Mouse (Mus musculus) regulatory T cell (primary cell): ENCODE measurements at regions not wholly inside any gene's neighbourhood (a gene's known extent, or its start where the extent isn't known, plus 50 kb on each side); places are given as distances from the start of the nearest gene placed in this dataset.

ENCODE experiments used
- in situ Hi-C: fragments of 300-600 bp; cut with MboI, MseI; formaldehyde crosslinking; loops from one replicate; pipeline ENCODE4 v1.15.1; 2025; ENCODE audit warnings: high pct_unique_total_duplicates

GRCm38 (mm10) chr3:147041201-147041600 lies 189.0 kb downstream of the Ttll7 start:
- in situ Hi-C loops = no loop called here

DNA sequence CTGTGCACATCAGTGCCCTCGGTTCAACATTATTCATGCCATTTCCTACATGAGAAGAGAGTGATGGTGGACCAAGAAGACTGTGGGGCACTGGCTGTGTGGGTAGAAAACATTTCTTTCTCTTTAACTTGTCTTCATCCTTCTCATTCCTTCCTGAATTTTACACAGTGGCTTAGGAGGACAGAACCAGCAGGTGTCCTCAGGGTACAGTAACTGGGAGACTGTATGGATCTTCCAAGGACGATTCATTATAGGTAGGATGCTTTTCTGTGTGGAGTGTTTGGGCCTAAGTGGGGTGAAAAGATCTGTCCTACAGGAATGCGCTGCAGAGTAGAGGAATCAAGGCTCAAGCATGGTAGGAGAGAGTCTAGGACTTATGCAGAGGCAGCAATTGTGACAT lies 190.7 kb downstream of the Ttll7 start:
- in situ Hi-C loops = no loop called here

DNA sequence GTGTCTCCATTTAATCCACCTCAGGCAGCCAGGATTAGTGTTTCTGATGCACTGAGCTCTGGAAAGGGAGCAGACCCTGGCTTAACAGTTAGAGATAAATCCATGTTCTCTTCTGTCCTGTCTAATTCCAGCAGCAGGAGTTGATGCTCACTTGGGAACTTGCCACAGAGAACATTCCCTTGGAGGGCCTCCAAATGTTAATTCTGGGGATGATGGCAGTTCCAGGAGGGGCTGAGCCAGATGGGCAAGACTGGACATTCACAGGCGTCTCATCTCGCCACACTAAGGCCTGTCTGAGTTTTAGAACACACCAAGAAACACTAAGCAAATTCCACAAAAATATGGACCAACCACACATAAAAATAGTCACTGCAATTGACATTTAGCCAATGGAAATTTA lies 194.5 kb downstream of the Ttll7 start:
- in situ Hi-C loops = no loop called here

GRCm38 (mm10) chr3:147054157-147054838 lies 202.1 kb downstream of the Ttll7 start:
- in situ Hi-C loops = no loop called here

DNA sequence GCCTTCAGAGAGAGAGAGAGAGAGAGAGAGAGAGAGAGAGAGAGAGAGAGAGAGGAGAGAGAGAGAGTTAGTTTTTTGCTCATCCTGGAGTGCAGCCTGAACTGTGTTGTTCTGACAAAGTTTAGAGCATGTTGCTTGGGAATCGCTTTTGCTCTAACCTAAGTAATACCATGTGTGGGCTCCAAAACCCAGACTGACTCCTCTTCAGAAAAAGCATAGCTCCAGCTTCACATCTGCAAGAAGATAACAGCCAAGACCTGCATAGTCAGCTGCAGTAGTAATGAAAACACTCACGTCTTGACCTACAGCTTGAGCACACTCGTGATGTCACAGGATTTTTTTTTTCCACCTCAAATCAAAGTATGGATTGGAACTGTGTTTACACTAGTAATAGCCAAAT lies 205.7 kb downstream of the Ttll7 start:
- in situ Hi-C loops = no loop called here

- in situ Hi-C loops = no loop called here
Measured at GRCm38 (mm10) chr3:147060659-147061058, 208.5 kb downstream of the Ttll7 start.

DNA sequence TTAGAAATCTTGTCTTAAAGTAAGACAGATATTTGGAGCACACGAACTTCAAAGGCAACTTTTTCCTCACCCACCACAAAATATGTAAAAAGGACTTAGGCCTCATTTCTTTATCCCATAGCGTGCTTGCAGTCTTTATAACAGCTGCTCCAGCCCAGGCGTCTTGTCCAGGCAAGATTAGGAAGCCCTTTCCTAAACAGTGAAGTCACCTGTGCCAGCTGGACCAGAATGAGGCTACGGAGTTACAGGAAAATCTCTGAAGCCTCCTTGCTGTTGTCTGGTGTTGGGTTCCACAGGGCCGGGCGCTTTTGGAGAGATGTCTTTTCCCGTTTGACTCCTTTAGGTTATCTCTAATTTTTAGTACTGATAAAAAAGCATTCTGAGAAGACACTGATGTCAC lies 210.3 kb downstream of the Ttll7 start:
- in situ Hi-C loops = no loop called here

- in situ Hi-C loops = no loop called here
Measured at GRCm38 (mm10) chr3:147063578-147064442, 211.6 kb downstream of the Ttll7 start.

DNA sequence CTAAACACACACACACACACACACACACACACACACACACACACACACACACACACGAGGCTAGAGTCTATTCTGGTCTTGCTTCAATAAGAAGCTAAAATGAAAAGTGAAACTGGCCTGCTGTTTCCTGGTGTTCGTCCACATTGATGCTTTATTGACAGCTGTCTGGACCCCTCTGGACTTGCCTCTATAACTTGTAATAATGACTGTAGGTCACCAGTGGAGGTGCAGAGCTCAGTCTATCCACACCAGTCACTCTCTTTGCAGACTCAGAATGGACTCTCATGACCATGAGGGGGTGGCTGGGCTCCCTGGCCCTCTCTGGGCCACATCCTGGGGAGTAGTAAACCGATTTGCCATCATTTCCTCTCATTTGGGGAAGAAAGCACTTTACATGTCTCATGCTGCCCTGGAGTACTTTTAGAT lies 212.3 kb downstream of the Ttll7 start:
- in situ Hi-C loops = no loop called here

DNA sequence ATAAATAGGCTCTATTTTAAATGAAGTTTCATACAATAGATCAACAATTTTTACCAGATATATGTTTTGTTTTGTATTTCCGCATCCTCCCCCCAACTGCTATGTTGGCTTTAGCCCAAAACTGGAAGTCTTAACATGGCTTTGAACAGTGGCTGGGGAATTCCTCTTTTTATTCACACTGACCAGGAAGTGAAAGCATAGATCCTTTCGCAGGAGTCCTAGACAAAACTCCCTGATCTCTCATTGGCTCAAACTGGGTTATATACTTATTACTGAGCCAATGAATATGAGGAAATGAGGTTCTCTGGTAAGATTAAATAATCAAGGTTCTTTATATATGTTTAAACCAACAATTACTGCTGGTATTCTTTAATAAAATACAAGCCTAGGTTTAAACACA lies 218.8 kb downstream of the Ttll7 start:
- in situ Hi-C loops = no loop called here

- in situ Hi-C loops = no loop called here
Measured at GRCm38 (mm10) chr3:147080197-147080596, 228.0 kb downstream of the Ttll7 start.

DNA sequence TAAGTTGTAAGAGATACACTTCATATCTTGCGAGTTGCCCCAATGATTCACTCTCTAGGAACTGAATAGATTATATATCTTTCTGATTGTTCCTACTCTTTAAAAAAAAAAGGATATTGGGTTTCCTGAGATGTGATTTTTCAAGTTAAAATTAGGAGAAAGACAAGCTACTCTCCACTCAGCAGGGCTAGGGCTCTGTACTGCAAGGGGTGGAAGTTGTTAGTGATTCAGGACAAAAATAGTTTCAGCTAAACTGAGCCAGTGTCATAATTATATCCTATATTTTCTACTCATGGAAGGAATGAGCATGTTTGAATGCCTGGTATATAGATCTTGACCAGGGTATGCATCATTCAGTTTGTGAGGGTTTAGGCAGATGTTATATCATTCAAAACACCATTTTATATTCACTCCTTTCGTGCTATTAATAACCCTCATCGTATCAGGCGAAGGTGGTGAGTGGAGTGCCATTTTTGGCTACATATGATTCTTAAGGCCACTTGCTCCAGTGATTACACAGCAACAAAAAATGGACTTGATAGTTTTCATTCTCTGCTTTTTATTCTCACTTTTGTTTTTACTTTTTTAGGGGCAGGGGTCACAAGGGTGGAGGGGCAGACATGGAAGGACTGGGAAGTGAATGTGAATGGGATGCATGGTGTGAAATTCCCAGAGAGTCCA lies 228.7 kb downstream of the Ttll7 start:
- in situ Hi-C loops = no loop called here

GRCm38 (mm10) chr3:147081763-147082162 lies 229.6 kb downstream of the Ttll7 start:
- in situ Hi-C loops = no loop called here

- in situ Hi-C loops = no loop called here
Measured at GRCm38 (mm10) chr3:147082255-147082943, 230.2 kb downstream of the Ttll7 start.

DNA sequence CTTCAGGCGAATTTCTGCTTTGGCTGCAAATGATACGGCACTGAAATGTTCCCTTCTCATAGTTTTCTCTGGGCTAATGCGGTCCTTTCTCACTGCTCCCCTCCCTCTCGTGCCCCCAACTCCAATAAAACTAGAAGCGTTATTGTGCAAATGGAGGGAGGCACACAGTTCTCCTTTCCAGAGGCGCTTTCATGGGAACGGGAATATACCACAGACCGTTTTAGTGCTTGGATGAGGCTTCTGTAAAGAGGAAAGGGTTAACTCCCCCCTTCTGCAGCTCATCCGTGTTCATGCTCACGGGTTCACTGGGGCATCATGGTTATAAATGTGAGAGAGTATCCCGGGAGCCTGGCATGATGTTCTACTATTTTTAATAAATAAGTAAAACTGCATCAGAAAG lies 231.2 kb downstream of the Ttll7 start:
- in situ Hi-C loops = no loop called here

DNA sequence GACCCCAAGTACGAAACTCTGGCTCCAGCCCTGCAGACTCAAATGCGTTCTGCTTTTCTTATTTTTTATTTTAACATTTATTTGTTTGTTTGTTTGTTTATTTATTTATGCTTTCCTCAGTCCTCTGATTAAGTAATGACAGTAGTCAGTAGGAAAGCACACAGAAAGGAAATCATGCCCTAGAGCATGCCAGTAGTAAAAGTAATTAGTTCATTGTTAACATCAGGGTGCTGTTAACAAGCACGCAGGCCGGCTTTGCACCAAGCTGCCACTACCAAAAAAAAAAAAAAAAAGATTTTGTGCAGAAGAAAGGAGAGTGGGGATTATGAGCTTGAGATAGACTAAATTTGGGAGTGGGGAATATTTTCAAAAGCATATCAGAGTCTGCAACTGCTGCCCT lies 231.7 kb downstream of the Ttll7 start:
- in situ Hi-C loops = no loop called here

DNA sequence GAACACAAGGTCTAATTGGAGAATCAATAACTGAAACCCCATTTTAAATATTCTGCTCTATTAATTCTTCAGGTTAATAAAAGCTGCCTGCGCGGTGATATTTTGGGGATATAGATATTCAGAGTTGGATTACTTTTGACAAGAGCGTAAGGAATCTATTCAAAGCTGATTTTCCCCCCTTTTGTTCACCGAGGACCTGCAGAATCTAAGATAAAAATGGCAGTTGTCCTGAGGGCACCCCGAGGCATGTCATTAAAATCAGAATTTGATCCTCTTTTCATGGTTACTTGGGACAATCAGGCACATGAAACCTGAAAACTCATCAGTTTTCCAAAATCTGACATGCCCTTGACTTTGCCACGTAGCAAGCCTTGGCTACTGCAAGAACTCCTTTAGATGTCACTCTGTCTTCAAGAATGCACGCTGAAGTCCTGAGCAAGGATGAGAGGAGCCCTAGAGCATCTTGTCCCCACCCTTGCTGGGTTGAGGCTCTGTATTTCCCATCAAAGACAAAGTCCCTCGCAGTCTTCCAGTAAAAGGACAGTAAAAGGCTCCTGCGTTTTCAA lies 232.5 kb downstream of the Ttll7 start:
- in situ Hi-C loops = no loop called here

DNA sequence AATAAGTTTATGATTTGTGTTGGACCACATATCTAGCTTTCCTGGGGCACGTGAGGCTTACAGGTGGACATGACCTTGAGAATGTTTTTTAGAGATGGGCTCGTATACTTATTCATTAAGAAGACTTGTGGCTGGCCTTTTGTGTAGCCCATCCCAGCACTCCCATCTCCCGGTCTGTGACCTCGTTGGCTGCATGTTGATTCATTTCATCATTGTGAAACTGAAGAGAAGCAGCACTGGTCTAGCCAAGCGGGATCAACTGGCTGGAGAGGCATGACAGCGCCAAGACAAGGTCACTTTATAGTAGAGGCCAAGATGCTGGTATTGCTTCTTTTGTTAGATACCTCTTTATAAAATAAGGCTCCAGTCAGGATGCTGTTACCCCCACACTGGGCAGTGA lies 236.0 kb downstream of the Ttll7 start:
- in situ Hi-C loops = no loop called here

GRCm38 (mm10) chr3:147089716-147090115 lies 237.5 kb downstream of the Ttll7 start:
- in situ Hi-C loops = no loop called here

- in situ Hi-C loops = no loop called here
Measured at GRCm38 (mm10) chr3:147092188-147093075, 240.3 kb downstream of the Ttll7 start.

DNA sequence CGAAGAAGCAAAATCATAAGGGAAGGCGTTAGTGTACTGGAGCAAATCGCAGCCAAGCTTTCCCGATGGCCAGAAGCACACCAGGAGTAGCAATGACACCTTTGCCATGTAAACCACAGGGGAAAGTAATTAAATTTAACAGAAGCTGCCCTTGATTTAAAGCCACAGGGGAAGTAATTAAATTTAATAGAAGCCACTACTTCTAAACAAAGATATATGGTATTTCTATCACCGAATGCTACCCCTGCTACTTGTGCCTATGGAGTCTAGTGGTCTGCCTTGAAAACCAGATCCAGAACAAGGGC lies 240.9 kb downstream of the Ttll7 start:
- in situ Hi-C loops = no loop called here
